Mouse (Mus musculus): ENCODE data around the gene Ccdc106. TPM values are rescaled to one million over a fixed set of nuclear protein-coding genes. Genes with fewer than 3 reads are reported as not detected.
A peak's percentile ranks its signal among the peaks of the same experiment; 100 is the strongest.

Ccdc106 gene
- polyA plus RNA-seq (2016; fragmentation: Nextera tagmentation; extraction: Ambion mirVana) = 11.1 and 15.6 TPM in 2 replicates

- Histone ChIP-seq H3K9ac (replicated peaks) (peak within 1 kb of the TSS; percentile 94), H3K4me3 (peak within 1 kb of the TSS; percentile 93), H3K4me2 (replicated peaks) (peak within 1 kb of the TSS; percentile 86), H3K36me3 (peaks cover 36% of the 10 kb centered on the region), H3K4me1 (peaks cover 23% of the 10 kb centered on the region), H3K9me3 (no peaks in the 10 kb centered on the region), H3K27me3 (no peaks in the 10 kb centered on the region), H3K27ac (replicated peaks) (peak within 1 kb of the TSS; percentile 94)
- WGBS = 1% methylated on average over 39 of the region's 49 CpGs
- ATAC-seq (ENCODE audit: low FRiP score, low read depth) = peak; percentile 91
These were observed at the start of gene Ccdc106, which contains the start of gene Zfp865 for GRCm38 (mm10) chr7:5020000-5020681. Gene Ccdc106, plus strand, starts transcription at chr7:5020553. Gene Zfp865, plus strand, starts transcription at chr7:5020376.

GRCm38 (mm10) chr7:4971068-4971467 is 49.3 kb upstream of the Ccdc106 start, which contains the start of gene Sbk3:
Gene Sbk3, minus strand, starts transcription at chr7:4971168.
- Histone ChIP-seq H3K36me3 (no peaks in the 10 kb centered on the region), H3K9ac (replicated peaks) (no peak within 1 kb of the TSS; the same call in 1 of the 2 replicates), H3K4me3 (no peak within 1 kb of the TSS), H3K27ac (replicated peaks) (no peak within 1 kb of the TSS), H3K4me2 (replicated peaks) (no peak within 1 kb of the TSS), H3K4me1 (0 out of 2 replicates have a peak, but pooled peaks cover 4% of the 10 kb centered on the region), H3K27me3 (0 out of 2 replicates have a peak, but pooled peaks cover 3% of the 10 kb centered on the region), H3K9me3 (no peaks in the 10 kb centered on the region)
- ATAC-seq (ENCODE audit: low FRiP score, low read depth) = no peak
- WGBS = 44% methylated on average over 6 of the region's 6 CpGs

- Histone ChIP-seq H3K9ac (replicated peaks) (no peak overlapping the region), H3K27ac (replicated peaks) (no peak overlapping the region), H3K4me3 (no peak overlapping the region), H3K36me3 (no peaks in the 10 kb centered on the region), H3K4me1 (0 out of 2 replicates have a peak, but pooled peaks cover 4% of the 10 kb centered on the region), H3K9me3 (no peaks in the 10 kb centered on the region), H3K4me2 (replicated peaks) (no peak overlapping the region), H3K27me3 (0 out of 2 replicates have a peak, but pooled peaks cover 3% of the 10 kb centered on the region)
- ATAC-seq (ENCODE audit: low FRiP score, low read depth) = no peak
- WGBS = 28% methylated on average over 7 of the region's 7 CpGs
These were observed 48.6 kb upstream of the Ccdc106 start for GRCm38 (mm10) chr7:4971710-4972109.

- Histone ChIP-seq H3K9ac (replicated peaks) (no peak overlapping the region), H3K4me1 (0 out of 2 replicates have a peak, but pooled peaks cover 4% of the 10 kb centered on the region), H3K9me3 (no peaks in the 10 kb centered on the region; the same call in 1 of the 2 replicates), H3K4me2 (replicated peaks) (no peak overlapping the region), H3K27ac (replicated peaks) (no peak overlapping the region), H3K36me3 (no peaks in the 10 kb centered on the region), H3K27me3 (0 out of 2 replicates have a peak, but pooled peaks cover 3% of the 10 kb centered on the region), H3K4me3 (no peak overlapping the region)
- ATAC-seq (ENCODE audit: low FRiP score, low read depth) = no peak
- 82% methylated on average over 18 of the region's 18 CpGs for WGBS
These were observed 47.9 kb upstream of the Ccdc106 start for GRCm38 (mm10) chr7:4972321-4973047.

DNA sequence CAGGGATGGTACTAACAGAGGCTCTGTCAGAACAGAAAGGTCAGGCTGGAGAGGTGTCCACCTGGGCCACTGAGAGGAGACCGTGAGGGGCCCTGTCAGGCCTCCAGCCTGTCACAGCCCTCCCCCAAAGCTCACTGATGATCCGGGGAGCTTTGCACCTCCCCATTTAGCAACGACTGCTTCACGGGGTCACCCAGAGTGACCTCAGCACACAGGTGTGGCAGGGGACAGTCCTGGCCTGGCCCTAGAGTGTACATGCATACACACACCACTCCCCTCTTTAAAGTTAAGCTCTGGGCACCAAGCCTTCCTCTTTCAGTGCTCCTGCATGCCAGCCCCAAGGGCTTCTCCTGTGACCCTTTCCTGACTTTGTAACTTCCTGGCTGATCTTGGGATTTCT is 44.9 kb upstream of the Ccdc106 start:
- no peak overlapping the region for H3K9ac ChIP-seq (replicated peaks)
- H3K4me1 ChIP-seq = 0 out of 2 replicates have a peak, but pooled peaks cover 4% of the 10 kb centered on the region
- 60% methylated on average over 4 of the region's 4 CpGs for WGBS
- ATAC-seq (ENCODE audit: low FRiP score, low read depth) = no peak
- H3K27ac ChIP-seq (replicated peaks) = no peak overlapping the region
- H3K9me3 ChIP-seq = no peaks in the 10 kb centered on the region; the same call in 1 of the 2 replicates
- no peak overlapping the region for H3K4me3 ChIP-seq
- no peaks in the 10 kb centered on the region for H3K27me3 ChIP-seq
- no peak overlapping the region for H3K4me2 ChIP-seq (replicated peaks)
- no peaks in the 10 kb centered on the region for H3K36me3 ChIP-seq

DNA sequence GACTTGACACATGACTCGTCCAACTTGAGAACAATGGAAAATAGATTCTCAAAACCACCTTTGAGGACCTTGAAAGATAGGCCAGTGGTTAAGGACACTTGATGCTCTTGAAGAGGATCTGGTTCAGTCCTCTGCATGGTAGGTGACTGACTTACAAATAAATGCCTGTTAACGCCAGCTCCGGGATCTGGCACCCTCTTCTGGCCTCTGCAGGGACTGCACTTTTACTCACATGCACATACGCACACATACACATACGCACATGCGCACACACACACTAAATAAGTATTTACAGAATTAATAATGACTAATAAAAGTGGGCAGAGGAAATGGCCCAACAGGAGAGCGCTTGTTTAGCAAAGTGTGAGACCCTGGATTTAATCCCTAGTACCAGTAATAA is 43.5 kb upstream of the Ccdc106 start:
- H3K4me2 ChIP-seq (replicated peaks) = no peak overlapping the region
- no peaks in the 10 kb centered on the region for H3K36me3 ChIP-seq
- H3K9me3 ChIP-seq = no peaks in the 10 kb centered on the region; the same call in 1 of the 2 replicates
- no peak for ATAC-seq (ENCODE audit: low FRiP score, low read depth)
- no peaks in the 10 kb centered on the region for H3K27me3 ChIP-seq
- no peak overlapping the region for H3K27ac ChIP-seq (replicated peaks)
- no peaks in the 10 kb centered on the region for H3K4me1 ChIP-seq
- H3K9ac ChIP-seq (replicated peaks) = no peak overlapping the region
- 91% methylated on average over 7 of the region's 7 CpGs for WGBS
- H3K4me3 ChIP-seq = no peak overlapping the region

GRCm38 (mm10) chr7:4988250-4988649 is 32.1 kb upstream of the Ccdc106 start:
- no peak; the same call in 1 of the 2 replicates for ATAC-seq (ENCODE audit: low FRiP score, low read depth)
- H3K27me3 ChIP-seq = peaks cover 3% of the 10 kb centered on the region; the same call in 1 of the 2 replicates
- no peak overlapping the region for H3K27ac ChIP-seq (replicated peaks)
- no peak overlapping the region for H3K4me2 ChIP-seq (replicated peaks)
- 59% methylated on average over 2 of the region's 2 CpGs for WGBS
- H3K4me1 ChIP-seq = no peaks in the 10 kb centered on the region
- no peak overlapping the region for H3K9ac ChIP-seq (replicated peaks)
- H3K4me3 ChIP-seq = no peak overlapping the region
- H3K9me3 ChIP-seq = 0 out of 2 replicates have a peak, but pooled peaks cover 3% of the 10 kb centered on the region
- H3K36me3 ChIP-seq = peaks cover 27% of the 10 kb centered on the region

DNA sequence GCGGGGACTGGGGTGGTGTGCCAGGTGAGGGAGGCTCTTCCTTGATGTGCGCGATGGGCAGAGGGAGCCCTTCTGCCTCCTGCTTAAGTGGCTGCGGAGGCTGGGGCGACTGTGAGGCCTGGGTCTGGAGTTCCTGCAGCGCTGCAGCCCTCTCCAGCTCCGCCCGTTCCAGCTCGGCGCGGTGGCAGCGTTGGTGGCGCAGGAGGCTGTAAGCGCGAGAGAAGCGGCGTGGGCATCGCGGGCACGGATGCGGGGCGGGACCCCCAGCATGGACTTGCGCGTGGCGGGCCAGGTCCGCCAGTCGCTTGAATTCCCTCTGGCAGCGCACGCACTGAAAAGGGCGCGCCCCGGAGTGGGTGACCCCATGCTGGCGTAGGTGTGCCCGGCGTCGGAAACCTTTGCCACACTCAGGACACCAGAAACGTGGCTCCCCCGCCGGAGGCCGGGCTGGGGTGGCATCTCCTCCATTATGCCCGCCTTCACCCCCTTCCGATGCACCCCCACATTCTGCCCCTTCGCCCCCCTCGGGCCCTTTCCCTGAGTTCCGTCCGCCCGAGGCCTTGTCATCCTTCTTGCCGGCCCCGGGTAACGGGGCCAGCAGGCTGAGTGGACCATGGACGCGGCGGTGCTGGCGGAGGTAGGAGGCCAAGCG is 26.9 kb upstream of the Ccdc106 start:
- Histone ChIP-seq H3K4me2 (replicated peaks) (peak overlapping the region; percentile 84), H3K27me3 (peaks cover 23% of the 10 kb centered on the region), H3K9me3 (0 out of 2 replicates have a peak, but pooled peaks cover 3% of the 10 kb centered on the region), H3K27ac (replicated peaks) (no peak overlapping the region), H3K4me3 (peak overlapping the region; percentile 84), H3K9ac (replicated peaks) (peak overlapping the region; percentile 93; the same call in 1 of the 2 replicates), H3K36me3 (peaks cover 40% of the 10 kb centered on the region), H3K4me1 (peaks cover 28% of the 10 kb centered on the region)
- WGBS = 34% methylated on average over 55 of the region's 55 CpGs
- no peak for ATAC-seq (ENCODE audit: low FRiP score, low read depth)

- Histone ChIP-seq H3K4me3 (peak overlapping the region; percentile 84), H3K27ac (replicated peaks) (no peak overlapping the region), H3K9ac (replicated peaks) (peak overlapping the region; percentile 93; the same call in 1 of the 2 replicates), H3K4me2 (replicated peaks) (peak overlapping the region; percentile 84), H3K4me1 (peaks cover 28% of the 10 kb centered on the region), H3K36me3 (peaks cover 40% of the 10 kb centered on the region), H3K9me3 (0 out of 2 replicates have a peak, but pooled peaks cover 3% of the 10 kb centered on the region), H3K27me3 (peaks cover 23% of the 10 kb centered on the region)
- ATAC-seq (ENCODE audit: low FRiP score, low read depth) = no peak
- WGBS = 53% methylated on average over 59 of the region's 59 CpGs
These were observed 26.2 kb upstream of the Ccdc106 start for GRCm38 (mm10) chr7:4993999-4994788.

- H3K4me1 ChIP-seq = peaks cover 28% of the 10 kb centered on the region
- peak overlapping the region; percentile 84 for H3K4me3 ChIP-seq
- H3K27me3 ChIP-seq = peaks cover 23% of the 10 kb centered on the region
- 5% methylated on average over 19 of the region's 19 CpGs for WGBS
- peak overlapping the region; percentile 93 for H3K9ac ChIP-seq (replicated peaks)
- ATAC-seq (ENCODE audit: low FRiP score, low read depth) = peak; percentile 20
- peak overlapping the region; percentile 84 for H3K4me2 ChIP-seq (replicated peaks)
- H3K36me3 ChIP-seq = peaks cover 40% of the 10 kb centered on the region
- 0 out of 2 replicates have a peak, but pooled peaks cover 3% of the 10 kb centered on the region for H3K9me3 ChIP-seq
- peak overlapping the region; percentile 74 for H3K27ac ChIP-seq (replicated peaks)
These were observed 24.9 kb upstream of the Ccdc106 start for GRCm38 (mm10) chr7:4995268-4996002.

All from midbrain, embryonic 12.5 days (tissue).